Mouse (Mus musculus): ENCODE measurements around the gene Trap1a.

DNA sequence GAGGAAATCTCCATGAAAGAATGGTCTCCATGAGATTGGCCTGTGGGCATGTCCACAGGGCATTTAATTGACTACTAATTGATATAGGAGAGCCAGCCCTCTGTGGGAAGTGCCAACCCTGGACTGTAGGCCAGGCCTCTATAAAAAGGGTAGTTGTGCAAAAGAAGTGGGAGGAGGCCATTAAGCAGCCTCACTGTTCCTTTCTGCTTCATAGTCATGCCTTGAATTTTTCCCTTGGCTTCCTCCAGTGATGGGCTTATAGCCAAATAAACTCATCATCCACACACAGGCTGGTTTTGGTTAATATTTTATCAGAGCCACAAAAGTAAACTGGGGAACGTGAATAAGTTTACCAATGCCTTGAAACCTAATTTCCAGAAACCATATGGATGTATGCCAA is 38.2 kb upstream of the Trap1a start:
- TF ChIP-seq CTCF (conservative IDR thresholded peaks at IDR 0.05; ENCODE audit: insufficient read depth, insufficient read length, low read depth, low read length) (no peak), POLR2A (IDR thresholded peaks at IDR 0.05; ENCODE audit: low read depth, low read length) (no peak)
